Mouse (Mus musculus): Measurements from ENCODE around the gene Med1. TPM values are rescaled to one million over a fixed set of nuclear protein-coding genes. Genes with fewer than 3 reads are reported as not detected.
A peak's percentile ranks its signal among the peaks of the same experiment; 100 is the strongest.
"Not testable (repeated sequence)": the region's sequence is repeated elsewhere in the genome, so short reads cannot be mapped to it uniquely, and the experiment has no call there.

The Med1 gene
- polyA plus RNA-seq, 1 experiment from 2014 or later, result 51.3 TPM

GRCm38 (mm10) chr11:98201791-98202640, 8.9 kb upstream of the Med1 start:
- WGBS, result 2% methylated on average over 27 of the region's 27 CpGs
- Histone ChIP-seq H3K4me2 (peak overlapping the region; percentile 83), H3K36me3 (no peaks in the 10 kb centered on the region), H3K27me3 (replicated peaks) (no peaks in the 10 kb centered on the region), H3K4me3 (replicated peaks) (peak overlapping the region; percentile 100), H3K9me3 (replicated peaks) (no peaks in the 10 kb centered on the region), H3K27ac (replicated peaks) (peak overlapping the region; percentile 100), H3K4me1 (peaks cover 24% of the 10 kb centered on the region), H3K9ac (replicated peaks) (peak overlapping the region; percentile 59)
- 0 out of 2 replicates have a peak, but pooled peaks have one; percentile 2 for ATAC-seq (ENCODE audit: low FRiP score)

- Histone ChIP-seq H3K9ac (replicated peaks) (no peak overlapping the region), H3K36me3 (peaks cover 25% of the 10 kb centered on the region), H3K4me1 (peaks cover 25% of the 10 kb centered on the region), H3K4me2 (no peak overlapping the region), H3K9me3 (replicated peaks) (no peaks in the 10 kb centered on the region), H3K4me3 (replicated peaks) (no peak overlapping the region), H3K27me3 (replicated peaks) (no peaks in the 10 kb centered on the region), H3K27ac (replicated peaks) (no peak overlapping the region)
- ATAC-seq (ENCODE audit: low FRiP score), result no peak
- 86% methylated on average over 5 of the region's 5 CpGs for WGBS
These were observed 2.3 kb downstream of the Med1 start for GRCm38 (mm10) chr11:98190820-98191219.

GRCm38 (mm10) chr11:98187640-98188395, 5.3 kb downstream of the Med1 start:
- Histone ChIP-seq H3K4me1 (peaks cover 22% of the 10 kb centered on the region), H3K36me3 (peaks cover 47% of the 10 kb centered on the region)

GRCm38 (mm10) chr11:98182149-98182548, 10.9 kb downstream of the Med1 start:
- not testable (repeated sequence) for H3K27me3 ChIP-seq (replicated peaks); H3K27ac ChIP-seq (replicated peaks); ATAC-seq (ENCODE audit: low FRiP score); H3K4me3 ChIP-seq (replicated peaks); H3K9me3 ChIP-seq (replicated peaks); H3K9ac ChIP-seq (replicated peaks); H3K4me2 ChIP-seq; H3K4me1 ChIP-seq
- 95% methylated on average over 3 of the region's 3 CpGs for WGBS
- peaks cover 68% of the 10 kb centered on the region for H3K36me3 ChIP-seq

More at GRCm38 (mm10) chr11:98187640-98188395, 5.3 kb downstream of the Med1 start:
- Histone ChIP-seq H3K9me3 (replicated peaks) (no peaks in the 10 kb centered on the region), H3K9ac (replicated peaks) (no peak overlapping the region), H3K27me3 (replicated peaks) (no peaks in the 10 kb centered on the region), H3K4me2 (no peak overlapping the region), H3K27ac (replicated peaks) (no peak overlapping the region), H3K4me3 (replicated peaks) (no peak overlapping the region)
- no peak for ATAC-seq (ENCODE audit: low FRiP score)
- 94% methylated on average over 9 of the region's 9 CpGs for WGBS

- WGBS, result 89% methylated on average over 1 of the region's 1 CpGs
- H3K9ac ChIP-seq (replicated peaks), result no peak overlapping the region
- no peaks in the 10 kb centered on the region for H3K9me3 ChIP-seq (replicated peaks)
- H3K36me3 ChIP-seq, result peaks cover 70% of the 10 kb centered on the region
- no peak overlapping the region for H3K4me3 ChIP-seq (replicated peaks)
- no peaks in the 10 kb centered on the region for H3K27me3 ChIP-seq (replicated peaks)
- no peaks in the 10 kb centered on the region for H3K4me1 ChIP-seq
- no peak overlapping the region for H3K4me2 ChIP-seq
- ATAC-seq (ENCODE audit: low FRiP score), result no peak
- no peak overlapping the region for H3K27ac ChIP-seq (replicated peaks)
These were observed 24.7 kb downstream of the Med1 start for GRCm38 (mm10) chr11:98168400-98168799.

GRCm38 (mm10) chr11:98155094-98155493, 38.0 kb downstream of the Med1 start:
- H3K9ac ChIP-seq (replicated peaks), result no peak overlapping the region
- peaks cover 3% of the 10 kb centered on the region; the same call in 1 of the 2 replicates for H3K4me1 ChIP-seq
- H3K4me3 ChIP-seq (replicated peaks), result no peak overlapping the region
- no peak overlapping the region for H3K4me2 ChIP-seq
- no peaks in the 10 kb centered on the region for H3K27me3 ChIP-seq (replicated peaks)
- no peak for ATAC-seq (ENCODE audit: low FRiP score)
- H3K27ac ChIP-seq (replicated peaks), result no peak overlapping the region
- WGBS, result 88% methylated on average over 6 of the region's 6 CpGs
- peaks cover 56% of the 10 kb centered on the region for H3K36me3 ChIP-seq
- no peaks in the 10 kb centered on the region for H3K9me3 ChIP-seq (replicated peaks)

GRCm38 (mm10) chr11:98150625-98151156, 42.4 kb downstream of the Med1 start:
- Histone ChIP-seq H3K4me1 (peaks cover 27% of the 10 kb centered on the region), H3K4me2 (peak overlapping the region; percentile 82), H3K9me3 (replicated peaks) (no peaks in the 10 kb centered on the region), H3K36me3 (peaks cover 15% of the 10 kb centered on the region), H3K9ac (replicated peaks) (no peak overlapping the region), H3K4me3 (replicated peaks) (peak overlapping the region; percentile 69), H3K27me3 (replicated peaks) (no peaks in the 10 kb centered on the region), H3K27ac (replicated peaks) (no peak overlapping the region)
- ATAC-seq (ENCODE audit: low FRiP score), result no peak
- WGBS, result 12% methylated on average over 10 of the region's 10 CpGs

- H3K27me3 ChIP-seq (replicated peaks), result no peaks in the 10 kb centered on the region
- peaks cover 8% of the 10 kb centered on the region for H3K36me3 ChIP-seq
- ATAC-seq (ENCODE audit: low FRiP score), result peak; percentile 92
- peak within 1 kb of the TSS; percentile 96 for H3K27ac ChIP-seq (replicated peaks)
- peak within 1 kb of the TSS; percentile 78 for H3K9ac ChIP-seq (replicated peaks)
- H3K9me3 ChIP-seq (replicated peaks), result no peaks in the 10 kb centered on the region
- WGBS, result under 1% methylated on average over 57 of the region's 65 CpGs
- peak within 1 kb of the TSS; percentile 82 for H3K4me2 ChIP-seq
- peaks cover 31% of the 10 kb centered on the region for H3K4me1 ChIP-seq
- H3K4me3 ChIP-seq (replicated peaks), result peak within 1 kb of the TSS; percentile 69
These were observed 43.1 kb downstream of the Med1 start, which contains the start of gene Fbxl20 for GRCm38 (mm10) chr11:98149786-98150624. Fbxl20 (minus strand) TSS chr11:98150403.

- H3K9ac ChIP-seq (replicated peaks), result peak overlapping the region; percentile 78
- H3K27me3 ChIP-seq (replicated peaks), result no peaks in the 10 kb centered on the region
- H3K4me1 ChIP-seq, result peaks cover 31% of the 10 kb centered on the region
- ATAC-seq (ENCODE audit: low FRiP score), result peak; percentile 93
- H3K9me3 ChIP-seq (replicated peaks), result no peaks in the 10 kb centered on the region
- WGBS, result under 1% methylated on average over 46 of the region's 57 CpGs
- H3K4me2 ChIP-seq, result peak overlapping the region; percentile 82
- peaks cover 7% of the 10 kb centered on the region; the same call in 1 of the 2 replicates for H3K36me3 ChIP-seq
- H3K4me3 ChIP-seq (replicated peaks), result peak overlapping the region; percentile 69
- peak overlapping the region; percentile 96 for H3K27ac ChIP-seq (replicated peaks)
These were observed 43.8 kb downstream of the Med1 start for GRCm38 (mm10) chr11:98149304-98149750.

- peaks cover 5% of the 10 kb centered on the region; the same call in 1 of the 2 replicates for H3K36me3 ChIP-seq
- H3K27ac ChIP-seq (replicated peaks), result peak overlapping the region; percentile 96
- peak overlapping the region; percentile 69 for H3K4me3 ChIP-seq (replicated peaks)
- no peaks in the 10 kb centered on the region for H3K9me3 ChIP-seq (replicated peaks)
- 3% methylated on average over 27 of the region's 45 CpGs for WGBS
- peaks cover 31% of the 10 kb centered on the region for H3K4me1 ChIP-seq
- H3K9ac ChIP-seq (replicated peaks), result peak overlapping the region; percentile 78
- H3K4me2 ChIP-seq, result peak overlapping the region; percentile 82
- no peaks in the 10 kb centered on the region for H3K27me3 ChIP-seq (replicated peaks)
- peak; percentile 29 for ATAC-seq (ENCODE audit: low FRiP score)
These were observed 44.4 kb downstream of the Med1 start for GRCm38 (mm10) chr11:98148551-98149301.

Measured in neural tube, embryonic 15.5 days (tissue).